Mouse (Mus musculus) E14TG2a.4 (cell line): ENCODE data around the gene Ets1.

Source experiments
- CTCF ChIP-seq: conservative IDR thresholded peaks from 2 replicates; pipeline ENCODE4 v1.5.1; 2014; ENCODE audit warnings: low read length
- NANOG ChIP-seq: IDR thresholded peaks from 2 replicates; pipeline ENCODE4 v1.6.1; 2014; ENCODE audit warnings: borderline replicate concordance, low read length, mixed read lengths

DNA sequence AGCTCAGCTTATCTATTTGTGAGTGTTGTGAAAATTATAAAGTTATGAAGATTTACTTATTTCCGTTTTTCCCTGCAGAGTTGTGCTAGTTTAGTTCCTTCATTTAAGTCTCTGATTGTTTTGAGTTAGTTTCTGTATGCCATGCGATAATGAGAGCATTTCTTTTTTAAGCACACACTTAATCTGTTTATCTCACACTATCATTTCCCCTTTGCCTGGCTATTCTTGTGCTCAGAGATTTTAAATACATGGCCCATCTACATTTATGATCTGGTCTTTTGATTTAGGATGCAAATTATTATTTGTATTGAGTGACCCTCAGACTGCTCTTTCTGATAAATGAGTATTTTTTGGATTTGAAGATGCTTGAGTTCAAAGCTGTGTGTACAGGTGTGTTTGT is 44.2 kb downstream of the Ets1 start:
- TF ChIP-seq CTCF (no peak), NANOG (no peak)
